Mouse (Mus musculus) olfactory bulb, adult 2 months (tissue): Measurements from ENCODE around the gene Sptbn4. TPM values are rescaled to one million over a fixed set of nuclear protein-coding genes. Genes with fewer than 3 reads are reported as not detected.
A peak's percentile ranks its signal among the peaks of the same experiment; 100 is the strongest.

Experiments
- H3K27ac ChIP-seq: fragments of 200-500 bp; 2 replicates; pipeline ENCODE4 v1.5.1; 2012; ENCODE audit warnings: low read depth, low read length; ENCODE audit not compliant: insufficient read depth
- H3K4me1 ChIP-seq: fragments of 200-500 bp; 2 replicates; pipeline ENCODE4 v1.6.1; 2012; ENCODE audit warnings: low read length; ENCODE audit not compliant: control insufficient read depth, insufficient read depth
- H3K4me3 ChIP-seq: fragments of 200-500 bp; 2 replicates; pipeline ENCODE4 v1.5.1; 2012; ENCODE audit warnings: mild to moderate bottlenecking, low read depth, low read length, moderate library complexity; ENCODE audit not compliant: insufficient read depth
- CTCF ChIP-seq: fragments of 200-500 bp; IDR thresholded peaks from 2 replicates; pipeline ENCODE4 v1.5.1; 2012; ENCODE audit warnings: low read depth, mild to moderate bottlenecking, low read length, moderate library complexity; ENCODE audit not compliant: insufficient read depth
- POLR2A ChIP-seq: fragments of 200-500 bp; IDR thresholded peaks from 2 replicates; pipeline ENCODE4 v1.6.1; 2012; ENCODE audit warnings: mild to moderate bottlenecking, low read depth, low read length, moderate library complexity; ENCODE audit not compliant: insufficient read depth
- WGBS: fragments of 180-500 bp; shearing (Covaris S2); methylation state at CpG from one replicate; pipeline ENCODE4 v1.1.7; 2018; 5-methylcytosine and 5-hydroxymethylcytosine counted together
- polyA plus RNA-seq: library from polyadenylated mRNA; stranded (reverse); fragments of >200 nt; gene quantifications from 2 replicates; pipeline ENCODE4 v1.2.4, GENCODE M21; 2012; ENCODE audit warnings: low replicate concordance; ENCODE audit not compliant: missing spikeins, insufficient read depth, insufficient read length

Gene Sptbn4
- polyA plus RNA-seq, 1 experiment, result not detected

DNA sequence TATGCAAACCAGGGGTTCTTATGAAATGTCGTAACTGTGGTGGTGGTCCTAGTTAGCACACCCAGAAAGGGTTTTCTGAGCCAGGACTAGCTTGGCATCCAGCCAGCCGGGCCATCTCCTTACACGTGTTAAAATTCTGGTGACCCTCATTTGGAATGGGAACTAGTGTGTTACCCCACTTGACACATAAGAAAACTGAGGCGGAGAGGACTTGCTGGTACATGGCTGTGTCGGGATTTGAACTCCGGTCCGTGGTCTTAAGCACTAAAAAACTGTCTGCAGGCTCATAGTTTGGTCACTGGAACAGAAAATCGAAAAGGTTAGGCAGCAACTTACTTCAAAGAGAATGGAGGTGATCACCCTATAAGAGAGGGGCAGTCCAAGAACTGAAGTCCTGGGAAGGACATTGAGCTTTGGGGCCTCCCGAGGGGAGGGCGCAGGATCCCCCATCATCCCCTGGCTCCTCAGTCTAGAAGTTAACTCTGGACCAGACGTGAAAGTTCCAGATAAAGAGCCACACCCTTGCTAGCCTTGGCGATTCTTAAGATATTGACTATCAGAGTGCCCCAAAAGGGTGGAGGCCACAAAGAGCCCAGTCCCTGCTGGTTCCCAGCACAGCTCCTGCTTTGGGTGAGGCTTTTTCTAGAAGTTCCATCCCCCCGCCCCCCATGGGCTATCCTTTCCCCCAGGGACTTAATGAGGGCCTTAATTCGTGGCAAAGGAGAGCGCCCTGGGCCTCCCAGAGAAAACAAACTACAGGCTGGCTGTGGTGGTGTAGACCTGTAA lies 1.1 kb upstream of the Sptbn4 start:
- H3K4me3 ChIP-seq, result peak overlapping the region; percentile 49
- H3K27ac ChIP-seq, result no peak overlapping the region
- peaks cover 3% of the 10 kb centered on the region; the same call in 1 of the 2 replicates for H3K4me1 ChIP-seq
- no peak for TF ChIP-seq CTCF
- TF ChIP-seq POLR2A, result no peak
- WGBS, result 62% methylated on average over 15 of the region's 15 CpGs

DNA sequence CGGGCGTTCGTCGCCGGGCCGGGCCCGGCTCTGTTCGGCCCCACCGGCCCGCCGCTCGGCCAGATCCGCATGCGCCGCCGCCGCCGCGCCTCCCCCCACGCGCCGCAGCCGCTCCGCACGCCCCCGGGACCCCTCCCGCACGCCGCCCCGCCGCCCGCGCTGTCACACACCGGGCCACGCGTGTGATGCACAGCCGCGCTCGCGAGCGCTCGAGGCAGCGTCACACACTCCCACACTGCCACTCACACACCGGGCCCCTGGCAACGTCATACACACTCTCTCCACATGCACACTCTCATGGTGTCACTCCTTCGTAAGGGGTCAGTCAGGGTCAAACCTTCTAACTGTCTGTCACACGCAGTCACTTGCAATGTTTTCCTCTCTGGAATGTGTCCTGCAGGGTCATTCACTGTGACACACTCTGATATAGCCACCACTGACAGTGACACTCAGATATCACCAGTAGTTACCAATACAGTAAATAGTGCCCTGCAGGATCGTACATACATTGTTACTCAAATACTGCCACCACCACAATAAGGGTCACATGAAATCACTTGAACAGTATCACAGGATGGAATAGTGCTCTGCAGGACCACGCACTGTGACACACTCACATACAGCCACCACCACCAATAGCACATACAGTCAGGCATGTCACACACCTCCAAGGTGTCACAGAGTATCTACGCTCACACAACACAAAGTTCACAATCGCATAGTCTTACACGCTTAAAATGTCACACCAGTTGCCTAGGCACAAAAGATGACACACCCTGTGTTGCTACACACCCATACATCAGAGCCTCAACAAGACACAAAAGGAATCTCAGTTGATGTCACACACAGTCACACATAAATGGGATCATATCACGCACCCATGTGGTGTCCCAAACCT lies 716 bp downstream of the Sptbn4 start:
- 4% methylated on average over 49 of the region's 53 CpGs for WGBS
- Histone ChIP-seq H3K27ac (peak overlapping the region; percentile 75; the same call in 1 of the 2 replicates), H3K4me1 (peaks cover 3% of the 10 kb centered on the region; the same call in 1 of the 2 replicates), H3K4me3 (peak overlapping the region; percentile 75)
- 0 out of 2 replicates have a peak, but pooled peaks have one; percentile 21 for TF ChIP-seq POLR2A
- TF ChIP-seq CTCF, result no peak

DNA sequence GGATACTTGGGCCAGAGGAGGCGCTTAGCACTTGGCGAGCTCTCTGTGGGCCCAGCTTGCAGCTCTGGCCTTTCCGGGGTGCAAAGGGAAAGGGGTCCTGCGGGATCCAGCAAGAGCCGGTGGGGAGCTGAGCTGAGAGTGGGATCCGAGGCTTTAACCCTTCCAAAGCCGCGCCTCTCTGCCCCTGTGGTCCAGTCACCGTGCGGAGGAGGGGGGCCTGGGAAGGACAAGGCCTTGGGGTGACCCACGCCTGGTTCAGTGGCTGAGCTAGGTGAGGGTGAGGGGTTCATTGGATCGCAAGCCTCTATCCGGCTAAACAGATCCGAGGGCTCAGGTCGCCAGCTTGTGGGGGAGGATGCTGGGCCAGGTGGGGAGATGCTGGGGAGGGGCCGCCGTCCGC lies 1.4 kb downstream of the Sptbn4 start:
- WGBS, result 5% methylated on average over 18 of the region's 18 CpGs
- Histone ChIP-seq H3K27ac (peak overlapping the region; percentile 75), H3K4me3 (peak overlapping the region; percentile 75), H3K4me1 (peaks cover 3% of the 10 kb centered on the region; the same call in 1 of the 2 replicates)
- TF ChIP-seq POLR2A, result no peak
- TF ChIP-seq CTCF, result no peak

DNA sequence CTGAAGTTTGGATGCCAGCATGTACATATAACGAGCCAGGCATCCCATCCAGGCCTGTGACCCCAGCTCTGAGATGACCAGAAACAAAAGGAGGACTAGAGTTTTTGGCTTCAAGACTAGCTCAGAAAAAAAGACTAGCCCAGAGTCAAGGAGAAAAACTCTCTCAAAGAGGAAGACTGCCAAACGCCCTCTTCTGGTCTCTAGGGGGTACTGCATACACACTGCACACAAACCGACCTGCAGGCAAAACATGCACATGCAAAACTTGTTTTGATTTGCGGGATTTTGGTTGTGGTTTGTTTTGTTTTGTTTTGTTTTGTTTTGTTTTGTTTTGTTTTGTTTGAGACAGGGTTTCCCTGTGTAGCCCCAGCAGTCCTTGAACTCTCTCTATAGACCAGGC lies 7.5 kb downstream of the Sptbn4 start:
- no peak overlapping the region for H3K4me3 ChIP-seq
- H3K27ac ChIP-seq, result no peak overlapping the region
- H3K4me1 ChIP-seq, result no peaks in the 10 kb centered on the region
- 86% methylated on average over 4 of the region's 4 CpGs for WGBS
- no peak for TF ChIP-seq CTCF

DNA sequence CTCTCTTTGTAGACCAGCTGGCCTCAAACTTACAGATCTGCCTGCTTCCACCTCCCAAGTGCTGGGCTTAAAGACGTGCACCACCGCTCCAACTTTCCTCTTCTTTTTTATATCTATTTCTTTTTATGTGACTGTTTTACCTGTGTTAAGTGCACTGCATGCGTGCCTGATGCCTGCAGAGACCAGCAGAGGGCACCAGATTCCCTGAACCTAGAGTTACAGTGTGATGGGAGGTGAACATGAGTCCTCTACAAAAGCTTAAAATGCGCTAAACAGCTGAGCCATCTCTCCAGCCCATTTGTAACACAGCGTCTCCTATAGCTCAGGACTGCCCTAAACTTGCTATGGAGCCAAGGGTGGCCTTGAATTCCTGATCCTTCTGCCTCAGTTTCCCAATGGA lies 9.9 kb downstream of the Sptbn4 start:
- TF ChIP-seq CTCF (no peak), POLR2A (no peak)
- WGBS, result 66% methylated on average over 5 of the region's 5 CpGs
- H3K4me3 ChIP-seq, result no peak overlapping the region
- H3K4me1 ChIP-seq, result peaks cover 5% of the 10 kb centered on the region; the same call in 1 of the 2 replicates
- no peak overlapping the region for H3K27ac ChIP-seq

DNA sequence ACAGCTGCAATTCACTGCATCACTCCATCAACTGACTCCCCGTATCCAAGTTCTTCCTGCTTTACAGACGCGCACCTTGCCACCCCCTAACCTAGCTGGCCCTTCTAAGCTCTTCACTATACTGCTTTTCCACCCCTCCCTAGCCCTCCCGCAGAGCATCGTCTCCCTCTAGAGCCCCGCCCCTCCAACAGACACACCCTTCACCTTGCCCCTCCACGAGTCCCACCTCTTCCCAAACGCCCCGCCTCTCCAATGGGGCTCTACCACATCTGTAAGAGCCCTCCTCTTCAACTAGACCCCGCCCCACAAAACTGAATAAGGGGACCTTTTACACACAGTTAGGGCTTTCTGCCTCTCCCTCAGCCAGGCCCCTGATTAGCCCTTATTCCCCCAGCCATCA lies 13.7 kb downstream of the Sptbn4 start:
- Histone ChIP-seq H3K27ac (no peak overlapping the region), H3K4me3 (no peak overlapping the region), H3K4me1 (peaks cover 5% of the 10 kb centered on the region; the same call in 1 of the 2 replicates)
- no peak for TF ChIP-seq POLR2A
- no peak for TF ChIP-seq CTCF
- 40% methylated on average over 10 of the region's 10 CpGs for WGBS

DNA sequence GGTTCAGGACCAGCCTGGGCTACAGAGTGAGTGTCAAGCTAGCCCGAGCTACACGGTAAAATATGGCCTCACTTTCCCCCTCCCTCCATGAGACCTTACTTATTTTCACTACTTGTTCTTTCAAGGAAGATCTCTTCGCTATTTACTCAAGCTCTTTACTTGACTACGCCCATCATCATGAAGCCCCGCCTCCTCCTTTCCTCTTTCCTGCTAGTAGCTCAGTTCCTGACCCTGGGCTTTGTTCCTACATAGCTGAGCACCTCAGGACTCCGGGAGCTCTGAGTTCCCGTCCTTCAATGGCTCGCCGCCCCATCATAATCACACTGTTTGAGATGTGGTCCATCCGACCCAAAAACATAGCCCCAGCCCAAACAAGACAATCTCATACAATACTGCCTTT lies 14.1 kb downstream of the Sptbn4 start:
- Histone ChIP-seq H3K27ac (no peak overlapping the region), H3K4me1 (peaks cover 5% of the 10 kb centered on the region; the same call in 1 of the 2 replicates), H3K4me3 (no peak overlapping the region)
- no peak for TF ChIP-seq POLR2A
- TF ChIP-seq CTCF, result no peak
- 58% methylated on average over 10 of the region's 10 CpGs for WGBS

DNA sequence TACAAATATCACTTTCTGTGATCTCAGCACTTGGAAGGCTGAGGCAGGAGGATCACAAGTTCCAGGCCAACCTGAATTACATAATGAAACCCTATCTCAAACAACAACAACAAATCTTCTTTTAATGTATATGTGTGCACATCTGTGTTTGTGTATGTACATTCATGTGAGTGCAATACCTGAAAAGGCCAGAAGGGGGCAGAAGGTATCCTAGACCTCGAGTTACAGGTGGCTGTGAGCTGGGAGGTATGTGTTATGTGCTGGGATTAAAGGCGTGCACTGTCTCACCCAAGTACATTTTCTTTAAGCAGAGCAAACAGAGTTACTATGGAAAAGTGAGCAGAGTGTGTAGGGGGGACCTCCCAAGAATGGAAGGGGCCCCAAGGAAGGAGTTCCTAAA lies 18.4 kb downstream of the Sptbn4 start:
- H3K27ac ChIP-seq, result no peak overlapping the region
- WGBS, result 60% methylated on average over 2 of the region's 2 CpGs

DNA sequence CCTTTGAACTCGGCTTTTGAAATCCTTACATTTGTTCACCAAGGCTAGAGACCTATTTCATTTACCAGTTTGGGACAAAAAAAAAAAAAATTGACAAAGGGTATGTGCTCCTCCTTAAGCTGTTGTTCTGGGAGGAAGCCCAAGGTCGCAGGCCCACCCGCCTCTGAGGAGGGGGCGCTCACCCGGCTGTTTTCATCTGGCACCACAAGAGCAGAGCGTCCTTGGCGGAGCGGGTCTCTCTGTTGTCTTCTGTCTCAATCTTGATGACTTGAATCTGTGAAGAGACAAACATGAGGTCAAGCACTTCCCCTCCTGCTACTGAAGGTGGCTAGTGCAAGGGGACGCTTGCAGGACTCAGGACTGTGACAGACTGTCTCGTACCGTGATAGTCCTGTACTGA lies 19.5 kb downstream of the Sptbn4 start:
- no peak overlapping the region for H3K4me3 ChIP-seq
- peaks cover 3% of the 10 kb centered on the region; the same call in 1 of the 2 replicates for H3K4me1 ChIP-seq
- WGBS, result 84% methylated on average over 11 of the region's 11 CpGs
- no peak overlapping the region for H3K27ac ChIP-seq
- TF ChIP-seq POLR2A, result no peak
- TF ChIP-seq CTCF, result no peak

More for the DNA sequence above, 18.4 kb downstream of the Sptbn4 start:
- H3K4me1 ChIP-seq, result peaks cover 5% of the 10 kb centered on the region; the same call in 1 of the 2 replicates
- H3K4me3 ChIP-seq, result no peak overlapping the region
- TF ChIP-seq POLR2A, result no peak
- no peak for TF ChIP-seq CTCF
